Mouse (Mus musculus): Measurements from ENCODE around the gene Zfp423.

The Zfp423 gene

DNA sequence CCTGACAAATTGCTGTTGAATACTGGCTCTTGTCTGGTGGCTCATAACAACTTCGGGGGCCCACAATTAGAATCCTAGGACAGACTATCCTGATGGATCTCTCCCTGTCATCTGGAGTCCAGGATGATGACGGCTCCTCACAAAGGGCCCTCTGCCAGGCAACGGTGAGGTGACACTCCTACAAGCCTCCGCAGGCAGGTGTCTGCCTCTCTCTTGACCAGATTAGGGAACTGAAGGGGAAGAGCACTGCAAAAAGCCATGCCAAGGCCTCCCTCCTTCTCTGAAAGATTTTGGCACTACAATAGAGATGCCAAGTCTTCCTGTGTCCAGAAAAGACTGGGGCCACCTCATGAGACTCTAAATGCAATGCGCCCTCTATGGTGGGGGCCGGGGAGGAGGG is 7.1 kb downstream of the Zfp423 start:
- no peak for DNase-seq (ENCODE audit: low read depth, low spot score)

DNA sequence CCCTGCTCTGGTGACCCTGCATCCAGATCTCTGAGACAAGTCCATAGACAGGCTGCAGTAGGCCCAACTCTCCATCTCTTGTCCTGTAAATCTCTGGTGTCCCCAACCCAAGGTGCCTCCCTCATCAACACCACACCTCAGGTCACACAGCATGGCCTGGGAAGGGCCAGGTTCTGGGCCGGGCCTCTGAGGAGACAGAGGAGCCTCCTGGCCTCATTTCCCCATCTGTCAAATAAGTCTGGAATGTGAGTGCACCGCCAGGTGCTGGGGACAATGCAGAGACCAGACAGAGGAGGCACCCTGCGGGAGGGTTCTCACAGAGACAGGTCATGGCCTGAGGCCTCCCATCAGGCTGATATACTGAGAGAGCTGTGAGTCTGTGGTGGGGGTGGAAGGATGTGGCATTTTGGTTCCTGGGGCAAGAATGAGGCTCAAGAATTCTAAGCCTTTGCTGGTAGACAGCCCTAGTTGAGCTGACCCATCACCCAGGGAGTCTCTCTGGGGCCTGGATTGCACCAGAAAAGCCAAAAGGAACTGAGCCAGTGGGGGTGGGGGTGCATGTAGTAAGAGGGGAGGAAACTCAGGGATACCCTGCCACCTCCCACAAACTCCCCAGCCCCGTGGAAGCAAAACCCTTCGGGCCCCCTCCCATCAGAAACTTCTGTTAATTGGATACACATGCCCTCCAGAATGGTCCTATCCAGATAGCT is 15.0 kb downstream of the Zfp423 start:
- DNase-seq (ENCODE audit: low read depth, low spot score), result no peak

GRCm38 (mm10) chr8:87943651-87944091 is 15.7 kb downstream of the Zfp423 start:
- no peak for DNase-seq (ENCODE audit: low read depth, low spot score)

GRCm38 (mm10) chr8:87940646-87941045 is 18.7 kb downstream of the Zfp423 start:
- DNase-seq (ENCODE audit: low read depth, low spot score), result no peak

DNA sequence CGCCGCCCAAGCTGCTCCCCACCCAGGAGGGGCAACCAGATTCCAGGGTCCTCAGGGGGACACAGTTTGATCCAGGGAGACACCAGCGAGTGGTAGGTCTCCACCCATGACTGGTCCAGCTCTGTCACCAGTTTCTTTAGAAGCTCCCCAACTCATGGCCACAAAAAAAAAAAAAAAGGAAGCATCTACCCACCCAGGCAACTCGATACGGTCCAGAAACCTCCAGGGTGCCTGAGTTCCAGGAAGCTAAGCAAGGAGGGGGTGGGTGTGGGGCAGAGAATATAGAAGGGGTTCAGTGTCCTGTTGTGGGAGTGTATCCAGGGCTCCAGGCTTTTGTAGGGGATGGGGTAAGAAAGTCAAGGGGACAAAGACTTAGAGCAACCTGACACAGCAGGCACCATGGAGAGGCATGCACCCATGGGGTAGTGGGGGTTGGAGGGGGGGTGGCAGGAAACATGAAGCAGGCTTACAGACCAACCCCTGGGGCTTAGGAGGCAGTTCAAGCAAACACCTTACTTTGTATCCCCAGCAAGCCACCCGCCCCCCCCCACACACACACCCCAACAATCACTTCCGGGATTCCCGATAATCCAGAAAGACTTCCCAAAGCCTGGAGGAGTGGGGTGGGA is 20.0 kb downstream of the Zfp423 start:
- no peak for DNase-seq (ENCODE audit: low read depth, low spot score)

DNA sequence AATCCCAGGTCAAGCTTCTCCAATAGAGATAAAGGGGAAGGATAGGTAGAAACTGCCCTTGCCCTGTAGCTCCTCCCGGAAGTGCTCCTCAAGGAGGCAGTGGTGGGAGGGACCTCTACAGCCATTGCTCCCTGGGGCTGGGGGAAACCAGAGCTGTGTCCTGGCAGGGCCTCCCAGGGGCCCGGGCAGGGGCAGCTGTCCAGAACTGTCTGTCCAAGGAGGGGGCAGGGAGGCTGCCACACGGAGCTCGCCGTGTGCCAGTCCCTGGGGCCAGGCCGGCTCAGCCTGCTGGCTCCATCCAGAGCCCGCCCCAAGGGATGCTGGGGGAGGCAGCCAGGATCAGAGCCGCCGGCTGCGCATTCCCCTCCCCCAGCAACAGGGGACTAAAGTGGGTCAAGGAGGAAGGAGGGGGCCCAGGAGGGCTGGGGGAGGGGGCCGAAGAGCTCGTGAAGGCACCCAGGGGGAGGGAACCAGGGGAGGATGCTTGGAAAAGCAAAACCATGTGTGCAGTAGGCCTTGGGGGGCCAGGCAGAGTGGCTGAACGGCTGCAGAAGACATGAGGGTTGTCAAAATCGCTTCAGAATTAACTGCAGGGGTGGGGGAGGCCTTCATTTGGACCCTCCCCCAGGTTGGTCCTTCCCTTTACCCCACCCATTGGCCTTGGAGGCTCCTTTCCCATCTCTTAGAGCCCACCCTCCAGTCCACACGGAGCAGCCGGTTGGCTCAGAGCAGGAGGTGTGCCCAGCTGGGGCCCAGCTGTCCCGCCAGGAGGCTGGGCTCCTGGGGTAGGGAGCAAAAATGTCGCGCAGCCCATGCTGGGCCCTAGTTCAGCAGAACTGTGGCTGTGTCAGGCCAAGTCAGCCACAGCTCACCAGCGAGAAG is 20.8 kb downstream of the Zfp423 start:
- peak; percentile 78 for DNase-seq (ENCODE audit: low read depth, low spot score)

- no peak for DNase-seq (ENCODE audit: low read depth, low spot score)
These were observed 22.2 kb downstream of the Zfp423 start for GRCm38 (mm10) chr8:87937211-87937610.

GRCm38 (mm10) chr8:87935088-87935680 is 24.2 kb downstream of the Zfp423 start:
- DNase-seq (ENCODE audit: low read depth, low spot score), result no peak

GRCm38 (mm10) chr8:87934175-87934574 is 25.2 kb downstream of the Zfp423 start:
- no peak for DNase-seq (ENCODE audit: low read depth, low spot score)

DNA sequence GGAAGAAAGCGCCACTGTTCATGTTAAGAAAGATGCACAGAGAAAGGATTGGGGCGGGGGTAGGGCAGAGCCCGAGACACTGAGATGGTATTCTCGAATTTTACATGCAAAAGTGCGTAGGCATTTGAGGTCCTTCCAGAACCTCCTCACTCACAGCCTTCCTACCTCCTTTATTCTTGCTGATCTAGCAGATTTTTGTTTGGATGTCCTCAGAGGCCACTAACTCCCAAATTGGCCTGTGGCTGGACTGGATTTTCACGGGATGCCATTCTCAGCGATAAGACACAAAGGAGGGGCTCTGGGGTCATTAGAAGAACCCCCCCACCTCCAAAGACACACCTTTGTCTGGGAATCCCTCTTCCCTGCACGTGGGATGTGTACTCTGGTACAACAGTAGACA is 25.6 kb downstream of the Zfp423 start:
- DNase-seq (ENCODE audit: low read depth, low spot score), result no peak

- no peak for DNase-seq (ENCODE audit: low read depth, low spot score)
These were observed 30.5 kb downstream of the Zfp423 start for GRCm38 (mm10) chr8:87928857-87929256.

GRCm38 (mm10) chr8:87927034-87927830 is 32.2 kb downstream of the Zfp423 start:
- peak; percentile 80 for DNase-seq (ENCODE audit: low read depth, low spot score)

DNA sequence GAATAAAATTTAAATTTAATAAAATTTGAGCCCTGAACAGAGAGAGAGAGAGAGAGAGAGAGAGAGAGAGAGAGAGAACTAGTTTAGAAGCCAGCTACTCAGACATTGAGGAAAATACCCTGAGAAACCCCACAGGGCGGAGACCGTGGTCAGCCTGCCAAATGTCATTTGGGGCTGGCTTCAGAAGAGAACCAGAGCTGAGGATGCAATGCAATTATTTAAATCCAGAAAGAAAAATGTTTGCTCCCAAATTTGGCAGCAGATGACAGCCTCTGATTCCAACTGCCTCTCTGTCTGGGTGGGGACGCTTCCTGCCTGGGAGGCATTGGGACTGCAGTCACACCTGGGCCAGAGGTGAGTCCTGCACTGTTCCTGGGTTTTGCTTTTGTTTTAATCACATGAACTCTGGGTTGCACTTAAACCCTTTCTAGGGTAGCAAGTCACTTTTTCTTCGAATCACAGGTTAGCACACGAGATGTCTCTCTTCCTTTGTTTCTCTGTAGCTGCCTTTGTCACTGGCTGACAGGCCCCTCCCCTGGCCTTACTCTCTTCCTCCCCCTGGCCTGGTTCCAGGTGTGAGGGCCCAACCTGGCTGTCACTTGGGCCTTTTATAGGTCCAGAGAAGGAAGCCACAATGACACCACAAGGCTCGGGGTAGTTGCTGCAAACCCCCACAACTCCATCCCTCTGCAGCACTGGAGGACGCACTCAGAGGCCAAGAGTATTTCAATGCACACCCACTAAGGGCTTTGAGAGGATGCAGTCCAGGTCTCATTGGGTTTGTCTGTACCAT is 33.1 kb downstream of the Zfp423 start:
- peak; percentile 46 for DNase-seq (ENCODE audit: low read depth, low spot score)

DNA sequence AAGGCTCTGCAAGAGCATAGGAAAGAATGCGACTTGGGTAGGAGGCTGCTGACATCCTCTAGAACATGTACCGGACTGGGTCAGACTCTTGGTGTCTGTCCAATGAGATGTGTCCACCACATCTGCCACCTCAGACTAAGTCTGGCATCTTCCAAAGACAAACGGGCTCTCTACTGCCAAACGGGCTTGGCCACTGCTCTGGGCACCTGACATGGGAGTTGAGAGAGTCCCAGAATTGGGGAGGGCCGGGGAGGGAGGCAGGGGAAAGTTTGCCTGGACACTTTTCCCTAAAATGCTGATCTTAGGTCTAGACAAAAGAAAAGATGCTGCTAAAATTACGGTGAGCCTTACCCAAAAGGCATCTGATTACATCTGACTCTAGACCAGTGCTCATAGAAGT is 36.5 kb downstream of the Zfp423 start:
- DNase-seq (ENCODE audit: low read depth, low spot score), result peak; percentile 66

DNA sequence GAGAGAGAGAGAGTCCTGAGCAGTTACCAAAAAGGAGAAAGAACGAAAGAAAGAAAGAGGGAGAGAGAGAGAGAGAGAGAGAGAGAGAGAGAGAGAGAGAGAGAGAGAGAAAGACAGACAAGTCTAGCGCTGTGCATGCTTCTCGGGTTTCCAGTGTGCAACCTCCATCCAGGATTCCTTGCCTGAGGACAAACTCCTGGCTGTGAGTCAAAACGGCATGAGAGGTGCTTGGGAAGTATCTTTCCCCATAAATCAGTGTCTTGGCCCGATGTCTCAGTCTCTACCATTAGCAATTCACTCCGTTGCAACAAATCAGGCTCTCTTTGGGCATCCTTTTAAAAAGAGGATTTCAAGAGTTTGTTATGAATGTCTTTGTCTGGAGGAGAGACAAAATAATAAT is 36.9 kb downstream of the Zfp423 start:
- peak; percentile 93 for DNase-seq (ENCODE audit: low read depth, low spot score)

- DNase-seq (ENCODE audit: low read depth, low spot score), result peak; percentile 36
These were observed 41.4 kb downstream of the Zfp423 start for GRCm38 (mm10) chr8:87918004-87918403.

DNA sequence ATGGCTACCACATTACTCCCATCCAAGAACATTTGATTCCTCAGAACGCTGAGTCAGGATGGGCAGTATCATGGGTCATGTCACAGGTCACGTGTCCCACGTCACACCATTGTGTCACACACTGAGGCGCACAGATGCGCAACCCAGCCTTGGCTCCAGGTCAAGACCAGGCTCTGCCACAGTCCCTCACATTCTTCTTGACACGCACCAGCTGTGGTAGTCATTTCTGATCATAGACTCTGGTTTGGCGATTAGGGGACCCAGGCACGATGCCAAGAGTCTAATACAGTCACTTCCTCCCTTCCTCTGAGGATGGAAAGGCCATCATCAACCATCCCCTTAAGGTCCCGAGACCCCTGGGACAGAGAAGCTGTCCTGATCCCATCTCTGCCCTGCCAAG is 43.6 kb downstream of the Zfp423 start:
- DNase-seq (ENCODE audit: low read depth, low spot score), result no peak

DNA sequence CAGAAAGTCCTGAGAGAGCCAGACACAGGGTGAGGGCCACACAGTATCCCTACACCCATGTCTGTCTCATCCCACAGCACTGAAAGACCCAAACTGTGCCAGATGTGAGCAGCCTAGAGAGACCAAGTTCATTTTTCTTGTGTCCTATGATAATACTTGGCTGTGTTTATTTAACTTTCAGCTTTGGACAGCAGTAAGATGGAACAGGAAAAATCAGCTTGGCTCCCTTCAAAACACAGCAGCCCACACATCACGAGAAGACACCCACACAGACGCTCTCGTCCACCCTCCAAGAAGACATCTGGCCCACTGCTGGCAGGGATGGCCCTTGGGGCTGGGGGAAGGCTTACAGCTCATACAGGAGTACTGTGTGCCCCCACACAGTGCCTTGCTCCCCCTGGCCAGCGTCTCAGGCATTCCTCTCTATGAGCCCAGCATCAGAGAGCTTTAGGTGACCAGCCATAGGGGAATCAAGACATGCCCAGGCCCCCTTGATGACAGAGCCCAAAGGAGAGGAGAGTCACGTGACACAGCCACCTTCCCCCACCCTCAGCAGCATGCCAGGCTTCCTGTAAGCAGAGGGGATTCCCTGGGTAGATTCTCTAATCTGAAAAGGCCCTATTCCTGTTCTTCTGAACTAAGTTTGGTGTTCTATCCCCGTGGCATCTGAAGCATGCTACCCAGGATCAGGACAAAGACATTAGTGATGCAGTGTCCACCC is 45.0 kb downstream of the Zfp423 start:
- DNase-seq (ENCODE audit: low read depth, low spot score), result peak; percentile 54

DNA sequence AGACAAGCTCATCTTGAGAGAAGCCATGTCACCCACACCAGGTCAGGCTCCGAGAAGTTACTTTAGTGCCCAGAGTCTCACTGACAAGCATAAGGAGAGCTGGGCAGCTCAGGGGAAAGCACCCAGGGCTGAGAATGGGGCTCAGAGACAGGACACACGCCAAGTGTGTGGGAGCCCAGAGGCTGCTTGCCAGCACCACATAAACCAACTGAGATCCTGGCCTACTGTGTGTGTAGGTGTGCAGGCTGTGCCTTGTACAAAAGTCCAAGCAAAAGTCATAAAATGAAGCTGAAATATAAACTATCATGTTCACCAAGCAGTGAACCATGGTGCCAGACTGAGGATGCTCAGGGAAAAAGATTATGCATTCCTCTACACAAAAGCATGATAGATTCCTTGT is 50.5 kb downstream of the Zfp423 start:
- no peak for DNase-seq (ENCODE audit: low read depth, low spot score)

DNA sequence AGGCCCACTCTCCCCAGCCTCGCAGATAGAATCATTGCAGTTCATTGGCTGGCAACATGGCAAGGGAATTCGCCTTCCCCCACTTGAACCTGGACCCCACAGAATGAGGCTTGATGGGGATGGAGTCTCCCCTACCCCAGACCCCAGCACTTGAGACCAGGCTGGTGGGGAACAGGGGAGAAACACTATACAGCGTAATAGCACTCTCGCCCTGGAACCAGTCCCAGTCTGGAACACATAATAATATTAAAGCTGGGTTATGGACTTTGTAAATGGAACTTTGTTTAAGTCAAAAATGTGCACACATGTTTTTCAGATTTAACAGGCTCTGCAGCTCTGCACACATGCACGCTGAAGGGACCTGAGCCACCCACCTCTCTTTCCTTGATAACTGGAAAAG is 54.0 kb downstream of the Zfp423 start:
- no peak for DNase-seq (ENCODE audit: low read depth, low spot score)

All from 3T3-L1 (cell line).